Mouse (Mus musculus): Measurements from ENCODE around the gene Tmem240. TPM values are rescaled to one million over a fixed set of nuclear protein-coding genes. Genes with fewer than 3 reads are reported as not detected.
"Not testable (repeated sequence)": the region's sequence is repeated elsewhere in the genome, so short reads cannot be mapped to it uniquely, and the experiment has no call there.

The Tmem240 gene
- polyA plus RNA-seq, 1 experiment from 2014 or later = 27.0 TPM

DNA sequence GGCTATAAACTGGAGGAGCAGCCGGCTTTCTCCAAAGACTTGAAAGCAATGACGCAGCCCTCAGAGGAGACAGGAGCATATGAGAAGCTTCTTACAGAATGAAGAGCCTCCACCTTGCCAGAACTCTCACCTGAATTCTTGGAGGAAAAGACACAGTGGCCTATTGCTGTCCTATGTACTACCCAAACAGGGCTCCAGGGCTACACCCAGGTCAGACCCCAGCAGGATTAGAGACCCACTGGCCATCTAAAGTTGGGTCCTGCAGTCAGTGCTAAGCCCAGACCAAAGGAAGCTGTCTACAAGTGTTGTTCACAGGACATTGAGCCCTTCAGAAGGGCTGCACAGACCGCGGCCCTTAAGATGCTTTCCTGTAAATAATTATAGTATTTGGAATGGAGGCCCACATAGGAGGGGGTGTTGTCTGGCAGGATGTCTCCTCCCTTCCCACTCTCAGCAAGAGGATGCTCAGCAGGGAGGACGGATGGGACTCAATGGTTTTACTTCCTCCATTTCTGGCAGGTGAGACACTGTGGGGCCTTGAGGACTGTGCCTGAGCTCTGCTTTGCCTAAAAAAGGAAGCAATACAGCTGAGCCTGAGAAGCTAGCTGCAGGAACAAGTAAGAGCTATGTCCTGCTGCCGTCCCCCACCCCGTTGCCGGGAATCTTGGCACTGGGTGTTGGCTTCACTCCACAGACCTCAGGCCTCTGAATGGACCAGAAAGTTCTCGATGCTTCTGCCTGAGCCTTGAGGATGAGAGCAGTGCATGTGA lies 40.6 kb downstream of the Tmem240 start:
- peak overlapping the region; percentile 39 for H3K4me3 ChIP-seq
- peak overlapping the region; percentile 65 for H3K4me2 ChIP-seq
- WGBS = 53% methylated on average over 9 of the region's 9 CpGs
- ATAC-seq (ENCODE audit: low FRiP score, low read depth) = 0 out of 2 replicates have a peak, but pooled peaks have one; percentile 14
- no peaks in the 10 kb centered on the region for H3K9me3 ChIP-seq
- peak overlapping the region; percentile 75 for H3K27ac ChIP-seq (replicated peaks)
- H3K4me1 ChIP-seq (replicated peaks) = peaks cover 33% of the 10 kb centered on the region
- H3K36me3 ChIP-seq = no peaks in the 10 kb centered on the region
- peak overlapping the region; percentile 34 for H3K9ac ChIP-seq
- H3K27me3 ChIP-seq = peaks cover 12% of the 10 kb centered on the region

DNA sequence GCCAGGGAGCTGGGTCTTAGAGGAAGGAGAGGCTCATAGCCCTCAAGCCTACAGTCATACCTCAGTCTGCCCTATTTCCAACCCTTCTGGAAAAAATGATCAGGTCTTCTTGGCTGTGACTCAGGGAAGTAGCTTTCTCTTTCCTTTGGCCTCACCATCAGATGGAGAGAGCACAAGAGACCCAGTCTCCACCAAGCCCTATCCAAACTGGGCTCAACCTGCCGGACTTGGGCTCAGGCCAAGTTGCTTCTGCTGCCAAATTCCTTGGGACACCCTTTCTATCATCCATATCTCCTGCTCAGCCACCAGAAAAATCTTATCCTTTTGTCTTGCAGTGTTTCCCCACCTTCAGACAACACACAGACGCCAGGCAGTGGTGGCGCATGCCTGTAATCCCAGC lies 41.3 kb downstream of the Tmem240 start:
- no peaks in the 10 kb centered on the region for H3K9me3 ChIP-seq
- peak overlapping the region; percentile 55 for H3K27ac ChIP-seq (replicated peaks)
- peaks cover 12% of the 10 kb centered on the region for H3K27me3 ChIP-seq
- H3K4me1 ChIP-seq (replicated peaks) = peaks cover 27% of the 10 kb centered on the region
- WGBS = 71% methylated on average over 3 of the region's 3 CpGs
- no peak overlapping the region for H3K9ac ChIP-seq
- no peak overlapping the region for H3K4me2 ChIP-seq
- no peak overlapping the region for H3K4me3 ChIP-seq
- H3K36me3 ChIP-seq = no peaks in the 10 kb centered on the region
- no peak for ATAC-seq (ENCODE audit: low FRiP score, low read depth)

DNA sequence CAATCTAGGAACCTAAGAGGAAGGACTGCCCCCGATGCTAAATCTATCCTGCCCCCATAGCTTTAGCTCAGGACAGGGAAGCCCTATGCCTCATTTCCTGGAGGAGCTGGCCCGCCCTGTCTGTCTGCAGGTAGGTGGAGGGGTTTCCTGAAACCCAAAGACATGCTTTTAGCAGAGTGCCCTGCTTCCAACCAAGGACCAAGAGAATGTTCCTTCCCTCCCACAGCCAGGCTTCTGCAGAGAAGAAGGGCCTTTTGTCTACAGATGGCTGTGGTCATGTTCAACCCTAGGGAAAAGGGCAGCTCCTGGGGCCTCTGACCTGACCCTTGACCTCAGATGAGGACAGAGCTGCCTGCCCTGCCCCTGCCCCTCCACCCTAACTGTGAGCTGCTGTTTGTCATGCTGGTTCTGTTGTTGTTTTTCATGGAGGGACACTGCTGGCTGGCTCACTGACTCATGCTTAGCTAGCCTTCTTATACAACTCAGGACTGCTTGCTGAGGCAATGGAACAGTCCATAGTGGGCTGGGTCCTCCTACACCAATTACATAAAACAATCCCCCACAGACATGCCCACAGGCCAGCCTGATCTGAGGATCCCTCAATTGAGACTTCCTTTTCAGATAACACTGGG lies 42.2 kb downstream of the Tmem240 start:
- ATAC-seq (ENCODE audit: low FRiP score, low read depth) = no peak
- Histone ChIP-seq H3K4me3 (no peak overlapping the region), H3K27me3 (peaks cover 12% of the 10 kb centered on the region), H3K9ac (no peak overlapping the region), H3K9me3 (no peaks in the 10 kb centered on the region), H3K27ac (replicated peaks) (no peak overlapping the region; the same call in 1 of the 2 replicates), H3K36me3 (no peaks in the 10 kb centered on the region), H3K4me1 (replicated peaks) (peaks cover 30% of the 10 kb centered on the region), H3K4me2 (no peak overlapping the region)
- WGBS = 51% methylated on average over 2 of the region's 2 CpGs

DNA sequence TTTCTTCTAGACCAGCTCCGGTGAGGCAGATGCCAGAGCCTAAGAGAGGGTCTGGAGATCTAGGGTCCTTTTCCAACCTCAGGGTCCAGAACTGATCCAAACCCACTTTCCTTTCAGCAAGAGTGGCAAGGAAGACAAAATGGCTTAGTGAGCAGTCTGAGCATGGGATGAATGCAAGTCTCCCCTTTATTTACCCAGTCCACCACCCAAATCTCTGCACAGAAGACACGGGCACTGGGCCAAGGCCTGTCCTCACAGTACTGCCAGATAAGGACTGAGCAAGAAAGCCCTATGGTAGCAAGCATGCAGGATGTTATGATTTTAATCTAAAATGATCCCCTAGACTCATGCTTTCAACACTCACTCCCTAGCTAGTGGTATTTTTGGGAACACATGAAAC lies 43.2 kb downstream of the Tmem240 start:
- Histone ChIP-seq H3K36me3 (no peaks in the 10 kb centered on the region), H3K9me3 (no peaks in the 10 kb centered on the region), H3K27me3 (peaks cover 4% of the 10 kb centered on the region), H3K4me1 (replicated peaks) (peaks cover 30% of the 10 kb centered on the region), H3K27ac (replicated peaks) (no peak overlapping the region), H3K4me2 (no peak overlapping the region), H3K4me3 (no peak overlapping the region), H3K9ac (no peak overlapping the region)
- ATAC-seq (ENCODE audit: low FRiP score, low read depth) = no peak
- WGBS = 79% methylated on average over 2 of the region's 2 CpGs

DNA sequence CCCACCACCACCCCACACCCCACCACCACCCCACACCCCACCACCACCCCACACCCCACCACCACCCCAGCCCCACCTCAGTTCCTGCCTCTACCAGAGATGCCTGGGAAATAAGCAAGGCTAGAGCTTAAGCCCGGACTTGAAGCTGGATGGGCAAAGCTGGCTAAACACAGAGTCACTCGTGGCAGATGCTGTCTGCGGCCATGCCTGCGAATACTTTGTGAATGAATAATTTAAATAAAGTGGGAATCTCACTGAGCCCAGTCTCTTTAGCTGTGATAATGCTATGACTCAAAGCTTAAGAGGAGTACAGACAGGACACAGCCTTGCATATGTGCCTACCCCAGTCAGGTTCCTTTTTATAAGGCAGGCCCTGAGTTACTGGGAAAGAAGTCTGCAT lies 44.9 kb downstream of the Tmem240 start:
- Histone ChIP-seq H3K9ac (no peak overlapping the region), H3K9me3 (no peaks in the 10 kb centered on the region), H3K27ac (replicated peaks) (no peak overlapping the region), H3K27me3 (no peaks in the 10 kb centered on the region), H3K36me3 (no peaks in the 10 kb centered on the region), H3K4me3 (no peak overlapping the region), H3K4me1 (replicated peaks) (peaks cover 26% of the 10 kb centered on the region), H3K4me2 (no peak overlapping the region)
- no peak for ATAC-seq (ENCODE audit: low FRiP score, low read depth)
- WGBS = 83% methylated on average over 4 of the region's 4 CpGs

DNA sequence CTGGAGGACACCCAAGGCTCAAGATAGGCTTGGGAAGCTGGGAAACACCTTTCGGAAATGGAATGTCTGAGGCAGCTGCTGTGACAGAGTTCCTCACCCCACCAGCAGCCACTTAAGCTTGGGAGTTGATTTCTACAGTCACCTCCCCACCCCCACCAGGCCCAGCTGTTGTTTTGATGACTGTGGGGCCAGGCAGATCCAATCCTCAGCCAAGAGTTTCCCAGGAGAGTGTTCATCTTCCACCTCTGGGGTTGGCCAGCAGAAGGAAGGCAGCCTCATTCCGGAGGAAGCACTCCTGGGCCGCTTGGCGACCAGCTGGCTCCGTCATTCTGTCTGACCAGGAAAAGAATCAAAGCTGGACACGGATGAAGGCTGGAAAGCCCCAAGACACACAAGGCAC lies 46.3 kb downstream of the Tmem240 start:
- Histone ChIP-seq H3K9me3 (no peaks in the 10 kb centered on the region), H3K36me3 (no peaks in the 10 kb centered on the region), H3K27ac (replicated peaks) (no peak overlapping the region), H3K27me3 (no peaks in the 10 kb centered on the region), H3K9ac (no peak overlapping the region), H3K4me2 (no peak overlapping the region), H3K4me1 (replicated peaks) (peaks cover 20% of the 10 kb centered on the region), H3K4me3 (no peak overlapping the region)
- 29% methylated on average over 6 of the region's 6 CpGs for WGBS
- ATAC-seq (ENCODE audit: low FRiP score, low read depth) = no peak

DNA sequence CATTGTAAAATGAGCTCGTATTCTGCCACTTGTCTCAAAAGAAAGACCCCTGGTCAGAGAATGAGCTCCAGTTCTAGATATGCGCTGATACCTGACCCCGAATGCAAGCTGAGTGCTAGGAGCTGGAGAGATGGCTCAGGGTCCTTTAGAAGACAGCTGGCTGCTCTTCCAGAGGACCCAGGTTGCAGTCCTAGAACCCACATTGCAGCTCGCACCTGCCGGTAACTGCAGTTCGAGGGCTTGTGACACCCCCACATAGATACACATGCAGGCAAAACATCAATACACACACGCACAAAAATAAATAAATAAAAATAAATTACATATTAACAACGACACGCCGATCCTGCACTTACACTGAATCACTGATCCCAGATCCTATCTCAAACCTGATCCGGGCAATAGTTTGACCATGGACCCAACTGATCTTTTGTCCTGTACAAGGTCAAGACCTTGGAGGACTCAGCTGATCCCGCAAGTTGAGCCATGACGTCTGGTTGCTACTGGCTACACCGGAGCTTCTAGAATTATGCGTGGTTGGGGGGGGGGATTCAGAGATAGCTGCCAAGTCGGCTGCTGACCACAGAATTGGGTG lies 49.0 kb downstream of the Tmem240 start:
- Histone ChIP-seq H3K9me3 (no peaks in the 10 kb centered on the region), H3K27ac (replicated peaks) (peak overlapping the region; percentile 83), H3K9ac (peak overlapping the region; percentile 59), H3K36me3 (no peaks in the 10 kb centered on the region), H3K27me3 (no peaks in the 10 kb centered on the region), H3K4me1 (replicated peaks) (peaks cover 18% of the 10 kb centered on the region), H3K4me2 (peak overlapping the region; percentile 58), H3K4me3 (peak overlapping the region; percentile 48)
- WGBS = 36% methylated on average over 16 of the region's 16 CpGs
- ATAC-seq (ENCODE audit: low FRiP score, low read depth) = no peak

DNA sequence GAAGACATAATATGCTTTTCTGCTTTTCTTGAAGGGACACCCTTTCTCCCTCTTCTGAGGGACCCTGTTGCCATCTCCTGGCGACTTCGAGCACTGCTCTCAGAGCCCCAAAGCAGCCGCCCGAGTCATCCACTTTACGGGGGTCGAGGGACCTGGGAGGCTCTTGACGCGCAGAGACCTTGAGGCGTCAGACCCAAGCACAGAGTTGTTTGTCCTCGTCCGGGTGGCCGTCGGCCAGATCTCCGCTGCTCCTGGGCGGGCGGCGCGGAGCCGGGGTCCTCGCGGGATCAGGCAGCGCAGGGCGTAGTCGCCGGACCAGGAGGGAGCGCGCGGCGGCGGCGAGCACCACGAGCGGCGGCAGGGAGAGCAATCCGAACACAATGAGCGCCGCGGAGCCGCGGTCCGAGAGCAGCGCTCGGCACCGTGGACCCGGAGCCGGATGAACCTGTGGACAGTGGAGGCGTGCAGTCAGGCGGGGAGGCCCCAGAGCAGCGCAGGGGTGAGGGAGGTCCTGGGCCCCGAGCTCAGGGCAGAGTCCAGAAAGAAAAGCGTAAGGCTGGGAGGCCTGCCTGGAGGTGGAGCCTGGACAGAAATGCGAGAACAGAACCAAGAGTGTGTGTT lies 49.6 kb downstream of the Tmem240 start:
- no peaks in the 10 kb centered on the region for H3K9me3 ChIP-seq
- peaks cover 18% of the 10 kb centered on the region for H3K4me1 ChIP-seq (replicated peaks)
- H3K27me3 ChIP-seq = no peaks in the 10 kb centered on the region
- H3K27ac ChIP-seq (replicated peaks) = peak overlapping the region; percentile 83
- peak overlapping the region; percentile 59 for H3K9ac ChIP-seq
- peak overlapping the region; percentile 58 for H3K4me2 ChIP-seq
- H3K4me3 ChIP-seq = peak overlapping the region; percentile 48
- under 1% methylated on average over 51 of the region's 52 CpGs for WGBS
- peak; percentile 86 for ATAC-seq (ENCODE audit: low FRiP score, low read depth)
- H3K36me3 ChIP-seq = no peaks in the 10 kb centered on the region

DNA sequence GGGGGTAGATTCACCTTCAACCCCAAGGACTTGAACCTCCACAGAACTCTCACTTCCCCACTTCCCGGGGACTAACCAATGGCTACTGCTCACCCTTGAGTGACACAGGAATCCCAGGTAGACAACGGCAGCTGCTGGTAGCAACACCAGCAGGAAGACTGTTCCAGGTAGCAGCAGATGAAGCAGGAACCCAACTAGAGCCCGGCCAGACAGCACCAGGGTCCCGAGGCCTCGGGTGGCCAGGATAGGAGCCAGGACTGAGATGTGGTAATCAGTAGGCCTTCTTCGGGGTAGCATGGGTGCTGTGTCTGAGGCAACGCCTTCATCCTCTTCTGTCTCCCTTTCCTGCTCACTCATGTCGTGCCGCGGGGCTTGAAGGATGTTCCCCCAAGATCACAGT lies 50.6 kb downstream of the Tmem240 start:
- H3K27ac ChIP-seq (replicated peaks) = no peak overlapping the region
- WGBS = 87% methylated on average over 10 of the region's 10 CpGs
- H3K4me2 ChIP-seq = no peak overlapping the region

DNA sequence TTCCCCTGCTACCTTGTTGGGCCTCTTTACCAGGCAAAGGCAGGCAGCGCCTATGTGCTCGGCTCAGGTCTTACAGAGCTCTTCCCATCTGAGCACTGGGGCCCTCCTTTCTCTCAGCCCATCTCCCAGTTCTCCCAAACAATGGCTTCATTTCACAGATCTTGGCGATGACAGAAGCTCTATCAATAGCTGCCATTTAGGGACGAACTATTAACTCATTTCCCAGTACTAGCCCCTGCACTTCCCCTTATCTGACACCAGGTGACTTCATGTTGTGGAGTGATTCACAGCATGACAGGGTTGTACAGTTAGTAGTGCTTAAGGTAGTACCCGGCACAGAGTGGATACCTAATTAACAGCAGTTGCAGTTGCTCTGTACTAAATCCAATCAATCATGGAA lies 51.2 kb downstream of the Tmem240 start, which contains the start of gene Tmem88b:
TSS of gene Tmem88b (minus strand) at position 56 of the 400 bp plus-strand sequence.
- peak within 1 kb of the TSS; percentile 58 for H3K4me2 ChIP-seq
- no peak for ATAC-seq (ENCODE audit: low FRiP score, low read depth)
- 71% methylated on average over 5 of the region's 5 CpGs for WGBS
- H3K27ac ChIP-seq (replicated peaks) = no peak within 1 kb of the TSS
- peak within 1 kb of the TSS; percentile 48 for H3K4me3 ChIP-seq
- H3K27me3 ChIP-seq = no peaks in the 10 kb centered on the region
- peaks cover 18% of the 10 kb centered on the region for H3K4me1 ChIP-seq (replicated peaks)
- H3K9ac ChIP-seq = 0 out of 2 replicates have a peak within 1 kb of the TSS, but pooled peaks have one; percentile 10
- no peaks in the 10 kb centered on the region for H3K36me3 ChIP-seq
- H3K9me3 ChIP-seq = no peaks in the 10 kb centered on the region

More for the DNA sequence above, 50.6 kb downstream of the Tmem240 start:
- 0 out of 2 replicates have a peak overlapping the region, but pooled peaks have one; percentile 10 for H3K9ac ChIP-seq
- no peaks in the 10 kb centered on the region for H3K36me3 ChIP-seq
- ATAC-seq (ENCODE audit: low FRiP score, low read depth) = no peak
- H3K4me1 ChIP-seq (replicated peaks) = peaks cover 18% of the 10 kb centered on the region
- H3K9me3 ChIP-seq = no peaks in the 10 kb centered on the region
- H3K27me3 ChIP-seq = no peaks in the 10 kb centered on the region
- H3K4me3 ChIP-seq = no peak overlapping the region

DNA sequence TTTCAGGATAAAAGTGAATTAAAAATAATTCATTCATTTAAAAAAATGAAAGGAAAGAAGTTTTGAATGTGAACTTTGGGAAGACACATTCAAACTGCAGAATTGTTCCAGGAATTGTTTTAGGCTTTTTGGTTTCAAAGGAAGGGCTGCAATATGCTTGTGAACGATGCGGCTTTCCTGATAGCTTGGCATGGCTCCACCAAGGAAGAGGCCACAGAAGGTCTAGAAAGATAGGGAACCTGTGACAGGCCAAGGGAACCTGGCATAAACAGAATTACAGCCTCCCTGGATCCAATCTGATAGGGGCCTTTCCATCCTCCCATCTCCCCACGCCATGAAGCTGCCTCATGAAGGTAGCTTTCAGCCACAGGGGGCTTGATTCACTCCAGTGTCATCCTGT lies 53.7 kb downstream of the Tmem240 start:
- Histone ChIP-seq H3K9me3 (no peaks in the 10 kb centered on the region), H3K36me3 (no peaks in the 10 kb centered on the region), H3K27me3 (no peaks in the 10 kb centered on the region), H3K9ac (no peak overlapping the region), H3K27ac (replicated peaks) (no peak overlapping the region), H3K4me3 (no peak overlapping the region), H3K4me2 (no peak overlapping the region), H3K4me1 (replicated peaks) (peaks cover 13% of the 10 kb centered on the region)
- ATAC-seq (ENCODE audit: low FRiP score, low read depth) = no peak
- WGBS = 72% methylated on average over 3 of the region's 3 CpGs

DNA sequence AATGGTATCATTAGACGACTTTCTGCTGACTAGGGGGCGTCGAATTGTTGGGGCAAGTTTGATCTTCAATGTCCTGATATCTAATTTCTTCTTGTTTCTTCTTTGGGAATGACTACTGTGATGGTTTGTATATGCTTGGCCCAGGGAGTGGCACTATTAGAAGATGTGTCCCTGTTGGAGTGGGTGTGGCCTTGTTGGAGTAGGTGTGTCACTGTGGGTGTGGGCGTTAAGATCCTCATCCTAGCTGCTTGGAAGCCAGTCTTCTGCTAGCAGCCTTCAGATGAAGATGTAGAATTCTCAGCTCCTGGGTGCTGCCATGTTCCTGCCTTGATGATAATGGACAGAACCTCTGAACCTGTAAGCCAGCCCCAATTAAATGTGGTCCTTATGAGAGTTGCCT lies 54.2 kb downstream of the Tmem240 start:
- not testable (repeated sequence) for H3K27ac ChIP-seq (replicated peaks); H3K4me1 ChIP-seq (replicated peaks); H3K4me2 ChIP-seq; H3K4me3 ChIP-seq; H3K9me3 ChIP-seq; H3K27me3 ChIP-seq; H3K36me3 ChIP-seq; H3K9ac ChIP-seq; ATAC-seq (ENCODE audit: low FRiP score, low read depth)
- 83% methylated on average over 4 of the region's 4 CpGs for WGBS

All from hindbrain, embryonic 15.5 days (tissue).